Mouse (Mus musculus) C2C12 (cell line): Measurements from ENCODE around the gene Pla1a. TPM values are rescaled to one million over a fixed set of nuclear protein-coding genes. Genes with fewer than 3 reads are reported as not detected.

ENCODE experiments used
- H3K27me3 ChIP-seq: one replicate; pipeline ENCODE4 v1.6.1; 2011; ENCODE audit not compliant: control insufficient read depth, insufficient read depth, insufficient read length
- H3K36me3 ChIP-seq: one replicate; pipeline ENCODE4 v1.6.1; 2011; ENCODE audit not compliant: control insufficient read depth, insufficient read depth
- H3K4me3 ChIP-seq: one replicate; pipeline ENCODE4 v1.5.1; 2011; ENCODE audit warnings: mild to moderate bottlenecking, control low read depth; ENCODE audit not compliant: poor library complexity, insufficient read depth, severe bottlenecking
- H3K79me2 ChIP-seq: one replicate; pipeline ENCODE4 v1.6.1; 2011; ENCODE audit not compliant: control insufficient read depth, insufficient read depth
- H3K79me3 ChIP-seq: one replicate; pipeline ENCODE4 v1.6.1; 2011; ENCODE audit warnings: low read depth, control low read depth
- H3ac ChIP-seq: one replicate; pipeline ENCODE3; 2011; ENCODE audit warnings: low read depth; ENCODE audit not compliant: control insufficient read depth, insufficient read length
- CEBPB ChIP-seq: IDR thresholded peaks from one replicate; pipeline ENCODE4 v1.6.1; 2011; ENCODE audit warnings: low read depth, mild to moderate bottlenecking, control low read depth, moderate library complexity
- CTCF ChIP-seq: IDR thresholded peaks from one replicate; pipeline ENCODE4 v1.5.1; 2011; ENCODE audit not compliant: control insufficient read depth, insufficient read depth, insufficient read length
- FOSL1 ChIP-seq: IDR thresholded peaks from one replicate; pipeline ENCODE4 v1.8.0; 2011; ENCODE audit warnings: mild to moderate bottlenecking, low read length; ENCODE audit not compliant: poor library complexity, insufficient read depth, severe bottlenecking
- MAX ChIP-seq: IDR thresholded peaks from one replicate; pipeline ENCODE4 v1.6.1; 2011; ENCODE audit warnings: mild to moderate bottlenecking, control low read depth
- MYOD1 ChIP-seq: IDR thresholded peaks from one replicate; pipeline ENCODE4 v1.6.1; 2011; ENCODE audit warnings: low read depth; ENCODE audit not compliant: control insufficient read depth, insufficient read length
- MYOG ChIP-seq: IDR thresholded peaks from one replicate; pipeline ENCODE4 v1.6.1; 2011; ENCODE audit not compliant: control insufficient read depth, insufficient read length; ENCODE audit errors: extremely low read depth
- USF1 ChIP-seq: IDR thresholded peaks from one replicate; pipeline ENCODE4 v1.6.1; 2011; ENCODE audit warnings: low read depth, mild to moderate bottlenecking, control low read depth, moderate library complexity
- polyA plus RNA-seq: library from polyadenylated mRNA; unstranded; fragments of >200 nt; fragmentation: generic; extraction: Trizol; gene quantifications from one replicate; pipeline ENCODE4 v1.2.1, GENCODE M21; 2012; ENCODE audit warnings: missing spikeins

Pla1a gene
- polyA plus RNA-seq, 1 experiment, result 3.0 TPM

DNA sequence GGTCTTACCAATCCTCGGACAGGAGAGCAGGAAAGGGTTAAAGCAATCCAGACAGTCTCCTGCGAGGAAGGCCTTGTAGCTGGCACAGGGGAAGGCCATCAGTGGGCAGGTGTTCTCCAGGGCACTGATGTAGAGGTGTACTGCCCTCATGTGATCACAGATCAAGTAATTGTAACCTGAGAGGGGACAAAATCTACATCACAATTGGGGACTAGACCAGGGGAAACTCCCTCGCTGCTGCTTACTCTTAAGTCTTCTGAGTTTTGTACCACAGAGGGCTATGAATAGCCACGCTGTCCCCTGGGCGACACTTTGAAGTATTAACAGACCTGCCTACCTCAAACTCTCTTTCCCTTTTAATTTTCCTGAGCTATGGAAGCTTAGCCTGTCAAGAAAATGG is 25.4 kb downstream of the Pla1a start:
- no peaks in the 10 kb centered on the region for H3K36me3 ChIP-seq
- no peaks in the 10 kb centered on the region for H3K79me3 ChIP-seq
- TF ChIP-seq MYOG (no peak), USF1 (no peak), MYOD1 (no peak), FOSL1 (no peak), CTCF (no peak), CEBPB (no peak), MAX (no peak)
- H3K79me2 ChIP-seq, result no peaks in the 10 kb centered on the region
- no peak overlapping the region for H3ac ChIP-seq
- H3K27me3 ChIP-seq, result no peaks in the 10 kb centered on the region
- no peak overlapping the region for H3K4me3 ChIP-seq

DNA sequence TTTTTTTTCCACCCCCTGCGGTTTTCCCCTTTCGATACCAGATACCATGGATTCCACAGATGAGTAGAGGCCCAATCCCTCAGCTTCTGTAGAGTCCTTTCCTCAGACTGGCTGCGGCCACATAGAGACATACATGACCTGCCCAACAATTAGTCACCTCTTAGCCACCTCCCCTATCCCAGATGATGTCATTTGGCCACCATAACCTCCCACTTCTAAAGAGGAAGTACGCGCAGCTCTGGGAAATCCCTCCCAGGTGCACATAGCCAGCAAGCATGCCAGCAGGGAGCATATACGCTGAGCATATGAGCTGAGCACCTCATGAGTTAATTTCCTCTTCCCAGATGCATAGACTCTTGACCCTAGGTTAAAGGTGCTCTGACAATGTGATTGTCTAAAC is 26.2 kb downstream of the Pla1a start:
- H3K79me3 ChIP-seq, result no peaks in the 10 kb centered on the region
- no peak for TF ChIP-seq MYOG
- TF ChIP-seq CEBPB, result no peak
- TF ChIP-seq MYOD1, result no peak
- TF ChIP-seq FOSL1, result no peak
- no peak for TF ChIP-seq MAX
- no peak for TF ChIP-seq USF1
- TF ChIP-seq CTCF, result no peak

DNA sequence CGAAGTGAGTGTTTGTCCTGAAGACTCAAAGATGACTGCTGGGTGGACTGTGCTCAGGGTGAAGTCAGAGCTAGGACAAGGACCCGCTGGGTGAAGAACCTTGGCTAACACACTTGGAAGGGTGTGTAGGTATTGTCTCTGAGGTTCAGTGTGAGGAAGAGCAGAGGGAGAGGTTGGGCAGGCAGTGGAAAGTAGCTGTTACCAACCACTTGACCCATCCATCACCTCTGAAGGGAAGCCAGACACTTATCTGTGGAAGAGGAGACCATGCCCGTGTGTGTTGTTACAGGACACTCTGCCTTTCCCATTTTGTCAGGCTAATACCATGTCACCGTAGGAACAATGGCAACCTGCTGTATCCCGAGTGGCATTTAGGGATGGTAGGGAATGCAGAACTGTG is 26.7 kb downstream of the Pla1a start:
- Histone ChIP-seq H3K27me3 (no peaks in the 10 kb centered on the region), H3K79me2 (no peaks in the 10 kb centered on the region), H3K79me3 (no peaks in the 10 kb centered on the region), H3K4me3 (no peak overlapping the region), H3K36me3 (no peaks in the 10 kb centered on the region), H3ac (no peak overlapping the region)
- no peak for TF ChIP-seq MAX
- no peak for TF ChIP-seq FOSL1
- no peak for TF ChIP-seq MYOD1
- TF ChIP-seq CEBPB, result no peak

More for the DNA sequence above, 26.2 kb downstream of the Pla1a start:
- Histone ChIP-seq H3ac (no peak overlapping the region), H3K27me3 (no peaks in the 10 kb centered on the region), H3K79me2 (no peaks in the 10 kb centered on the region), H3K36me3 (no peaks in the 10 kb centered on the region), H3K4me3 (no peak overlapping the region)

DNA sequence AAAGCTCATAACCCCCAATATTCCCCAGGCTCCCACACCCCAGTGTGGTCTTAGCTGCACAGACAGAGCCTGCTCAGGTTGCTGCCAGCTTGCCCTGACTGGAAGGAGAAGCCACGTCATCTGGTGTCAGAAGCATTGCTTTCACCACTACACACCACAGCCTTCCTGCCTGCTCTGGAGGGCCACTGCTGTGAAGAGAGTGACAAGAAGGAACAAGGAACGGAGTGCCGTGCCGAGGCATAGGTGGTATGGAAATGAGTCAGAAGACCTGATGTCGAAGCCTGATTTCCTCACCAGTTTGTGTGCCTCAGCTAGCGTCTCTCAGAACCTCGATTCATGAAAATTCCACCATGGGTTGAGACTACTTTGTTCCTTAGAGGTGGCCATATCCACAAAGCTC is 29.3 kb downstream of the Pla1a start:
- Histone ChIP-seq H3K4me3 (no peak overlapping the region), H3K79me2 (no peaks in the 10 kb centered on the region), H3K27me3 (no peaks in the 10 kb centered on the region), H3ac (no peak overlapping the region), H3K36me3 (no peaks in the 10 kb centered on the region), H3K79me3 (no peaks in the 10 kb centered on the region)
- TF ChIP-seq CEBPB (no peak), MYOG (no peak), FOSL1 (no peak), USF1 (no peak), MYOD1 (no peak), CTCF (no peak), MAX (no peak)

DNA sequence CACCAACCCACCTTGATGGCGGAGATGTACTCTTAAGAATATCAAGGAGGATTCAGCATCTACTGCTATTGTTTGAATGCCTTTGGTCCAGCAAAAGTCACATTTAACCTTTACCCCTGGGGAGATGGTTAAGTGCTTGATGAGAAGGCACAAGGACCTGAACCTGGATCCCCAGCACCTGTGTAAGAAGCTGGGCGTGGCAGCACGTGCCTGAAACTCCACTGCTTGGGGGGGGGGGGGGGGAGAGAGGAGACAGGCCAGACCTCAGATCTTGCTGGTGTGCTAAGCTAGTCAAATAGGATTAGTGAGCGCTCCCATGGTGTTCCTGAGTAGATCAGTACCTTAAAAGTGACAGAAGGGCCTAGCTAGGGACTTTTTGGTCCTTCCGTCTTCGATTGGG is 31.5 kb downstream of the Pla1a start:
- Histone ChIP-seq H3K79me2 (no peaks in the 10 kb centered on the region), H3K36me3 (no peaks in the 10 kb centered on the region), H3K79me3 (no peaks in the 10 kb centered on the region), H3K27me3 (no peaks in the 10 kb centered on the region), H3K4me3 (no peak overlapping the region), H3ac (no peak overlapping the region)
- TF ChIP-seq USF1 (no peak), FOSL1 (no peak), CTCF (no peak)

DNA sequence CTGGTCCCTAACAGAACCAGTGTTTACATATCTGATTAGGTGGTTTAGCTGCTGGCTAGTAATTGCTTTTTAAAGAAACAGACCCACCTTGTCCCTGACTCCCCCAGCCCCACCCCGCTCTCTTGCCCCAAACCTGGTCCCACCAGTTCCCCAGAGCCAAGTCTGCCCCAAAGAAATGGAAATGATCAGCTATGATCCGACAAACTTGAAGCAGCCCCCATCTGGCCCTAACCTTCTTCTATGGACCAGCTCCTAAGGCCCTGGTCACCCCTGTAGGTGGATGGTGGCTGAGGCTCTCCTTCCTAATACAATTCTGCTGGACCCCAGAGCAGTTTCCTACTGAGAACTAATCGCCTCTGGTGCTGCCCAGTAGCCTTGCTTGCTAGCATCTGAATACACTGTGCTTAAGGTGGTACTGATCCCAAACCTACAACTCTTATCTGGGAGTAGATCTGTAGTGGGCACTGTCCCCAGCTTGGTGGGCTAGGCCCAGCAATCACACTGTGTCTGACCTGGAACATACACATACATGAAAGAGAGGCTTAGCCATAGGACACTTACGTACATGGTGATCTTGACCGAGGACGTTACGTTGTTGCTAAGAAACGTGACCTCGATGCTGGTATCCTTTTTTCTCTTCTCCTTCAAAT is 32.5 kb downstream of the Pla1a start:
- TF ChIP-seq CTCF (no peak), MYOG (no peak), CEBPB (no peak), MYOD1 (no peak), USF1 (no peak), MAX (no peak), FOSL1 (no peak)
- Histone ChIP-seq H3K79me2 (no peaks in the 10 kb centered on the region), H3ac (no peak overlapping the region), H3K79me3 (no peaks in the 10 kb centered on the region), H3K36me3 (no peaks in the 10 kb centered on the region), H3K4me3 (no peak overlapping the region), H3K27me3 (no peaks in the 10 kb centered on the region)
